Mouse (Mus musculus) heart, embryonic 16.5 days (tissue): ENCODE results near the gene Siglec1. TPM values are rescaled to one million over a fixed set of nuclear protein-coding genes. Genes with fewer than 3 reads are reported as not detected.
A peak's percentile ranks its signal among the peaks of the same experiment; 100 is the strongest.

Source experiments
- ATAC-seq: fragments of 200-750 bp; cut with Nextera tagmentation; replicated peaks from 2 replicates; pipeline ENCODE4 v1.8.0; 2017; ENCODE audit warnings: moderate number of reproducible peaks; ENCODE audit not compliant: insufficient read depth, low FRiP score; ENCODE audit errors: extremely low read depth
- H3K27ac ChIP-seq: fragments of 300-500 bp; sonication (generic); 2 replicates; pipeline ENCODE4 v1.5.1; 2014; ENCODE audit warnings: mild to moderate bottlenecking, low read length, control low read depth, moderate library complexity
- H3K27me3 ChIP-seq: fragments of 300-500 bp; sonication (generic); 2 replicates; pipeline ENCODE4 v1.6.1; 2014; ENCODE audit warnings: low read length, mixed read lengths; ENCODE audit not compliant: control insufficient read depth, insufficient read depth
- H3K36me3 ChIP-seq: fragments of 300-500 bp; sonication (generic); 2 replicates; pipeline ENCODE4 v1.6.1; 2014; ENCODE audit not compliant: control insufficient read depth, insufficient read depth
- H3K4me1 ChIP-seq: fragments of 300-500 bp; sonication (generic); 2 replicates; pipeline ENCODE4 v1.6.1; 2014; ENCODE audit warnings: low read length, mixed read lengths; ENCODE audit not compliant: control insufficient read depth, insufficient read depth
- H3K4me2 ChIP-seq: fragments of 300-500 bp; sonication (generic); 2 replicates; pipeline ENCODE4 v1.6.1; 2014; ENCODE audit warnings: low read depth, mild to moderate bottlenecking, control low read depth, low read length
- H3K4me3 ChIP-seq: fragments of 300-500 bp; sonication (generic); 2 replicates; pipeline ENCODE4 v1.5.1; 2014; ENCODE audit warnings: mild to moderate bottlenecking, control low read depth, low read length
- H3K9ac ChIP-seq: fragments of 300-500 bp; sonication (generic); 2 replicates; pipeline ENCODE4 v1.6.1; 2014; ENCODE audit warnings: low read length, control low read depth
- H3K9me3 ChIP-seq: fragments of 300-500 bp; sonication (generic); replicated peaks from 2 replicates; pipeline ENCODE4 v1.6.1; 2016; ENCODE audit warnings: low read length; ENCODE audit not compliant: control insufficient read depth
- WGBS: fragments of 180-500 bp; shearing (Covaris S2); extraction: QIAGEN DNeasy Blood & Tissue Kit; methylation state at CpG from one replicate; pipeline ENCODE4 v1.1.7; 2014; 5-methylcytosine and 5-hydroxymethylcytosine counted together
- polyA plus RNA-seq: library from polyadenylated mRNA; unstranded; fragments of >200 nt; fragmentation: Nextera tagmentation; extraction: Ambion mirVana; gene quantifications from 2 replicates; pipeline ENCODE4 v1.2.1, GENCODE M21; 2015

Gene Siglec1
- polyA plus RNA-seq, 1 experiment from 2014 or later, result 0.46 TPM

DNA sequence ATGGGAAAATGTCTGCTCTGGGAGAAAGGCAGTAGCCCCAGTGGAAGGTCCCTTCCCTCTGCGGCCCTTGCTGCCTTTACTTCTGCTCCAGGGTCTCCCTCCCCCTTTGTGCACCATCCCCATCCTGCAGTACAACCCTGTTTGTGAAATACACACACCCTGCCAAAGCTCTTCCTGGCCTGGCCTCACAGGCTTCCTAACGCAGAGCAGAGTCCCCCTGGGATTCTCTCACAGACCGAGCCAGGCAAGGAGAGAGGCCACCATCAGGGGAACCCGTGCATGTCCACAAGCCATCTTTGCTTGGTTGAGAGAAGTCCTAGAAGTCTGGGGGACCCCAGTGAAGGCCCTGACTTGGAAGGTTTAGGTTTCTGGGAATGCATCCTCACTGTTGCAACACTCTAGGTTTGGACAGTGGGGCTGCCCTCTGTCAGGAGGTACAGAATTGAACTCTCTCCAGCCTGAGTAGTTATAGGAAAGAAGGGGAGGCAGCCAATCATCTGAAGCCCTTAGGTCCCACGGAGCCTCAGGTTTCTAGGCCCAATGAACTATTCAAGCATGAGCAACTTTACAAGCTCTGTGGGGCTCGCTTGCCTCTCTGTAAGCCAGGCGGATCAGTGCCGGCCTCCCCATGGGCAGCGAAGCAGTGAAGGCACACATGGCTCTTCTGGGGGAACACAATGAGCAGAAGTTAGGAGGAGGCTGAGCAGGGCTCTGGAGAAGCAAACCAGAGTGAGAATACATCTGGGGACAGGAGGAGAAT, 26.6 kb downstream of the Siglec1 start:
- no peak for ATAC-seq
- 63% methylated on average over 9 of the region's 9 CpGs for WGBS

DNA sequence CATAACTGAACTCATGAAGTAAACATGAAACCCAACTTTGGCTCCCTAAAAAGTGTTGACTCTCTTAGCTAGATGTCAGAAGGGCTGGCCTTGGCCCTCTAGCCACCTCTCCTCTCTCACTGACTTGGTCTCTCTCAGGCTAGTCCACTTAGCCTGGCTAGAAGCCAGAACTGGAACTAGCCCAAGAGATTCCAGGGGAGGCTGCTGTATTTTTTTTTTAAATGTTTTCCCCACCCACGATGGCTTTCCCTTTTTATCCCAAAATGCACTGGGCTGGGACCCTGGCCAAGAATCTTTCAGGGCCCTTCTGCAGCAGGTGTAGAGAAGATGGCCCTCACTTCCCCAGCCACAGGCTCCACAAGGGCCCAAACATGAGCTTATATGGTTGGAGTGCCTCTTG, 27.2 kb downstream of the Siglec1 start:
- H3K4me3 ChIP-seq, result no peak overlapping the region
- 13% methylated on average over 1 of the region's 1 CpGs for WGBS
- H3K36me3 ChIP-seq, result no peaks in the 10 kb centered on the region
- peak overlapping the region; percentile 76 for H3K27ac ChIP-seq
- peaks cover 24% of the 10 kb centered on the region for H3K27me3 ChIP-seq
- H3K4me1 ChIP-seq, result peaks cover 43% of the 10 kb centered on the region
- ATAC-seq, result no peak
- H3K9ac ChIP-seq, result 0 out of 2 replicates have a peak overlapping the region, but pooled peaks have one; percentile 23
- H3K4me2 ChIP-seq, result no peak overlapping the region; the same call in 1 of the 2 replicates
- H3K9me3 ChIP-seq, result no peaks in the 10 kb centered on the region

More for the DNA sequence above, 26.6 kb downstream of the Siglec1 start:
- H3K4me3 ChIP-seq, result no peak overlapping the region
- H3K36me3 ChIP-seq, result no peaks in the 10 kb centered on the region
- no peaks in the 10 kb centered on the region for H3K9me3 ChIP-seq
- H3K27ac ChIP-seq, result peak overlapping the region; percentile 76
- H3K9ac ChIP-seq, result 0 out of 2 replicates have a peak overlapping the region, but pooled peaks have one; percentile 23
- H3K27me3 ChIP-seq, result peaks cover 21% of the 10 kb centered on the region
- no peak overlapping the region; the same call in 1 of the 2 replicates for H3K4me2 ChIP-seq
- peaks cover 38% of the 10 kb centered on the region for H3K4me1 ChIP-seq

DNA sequence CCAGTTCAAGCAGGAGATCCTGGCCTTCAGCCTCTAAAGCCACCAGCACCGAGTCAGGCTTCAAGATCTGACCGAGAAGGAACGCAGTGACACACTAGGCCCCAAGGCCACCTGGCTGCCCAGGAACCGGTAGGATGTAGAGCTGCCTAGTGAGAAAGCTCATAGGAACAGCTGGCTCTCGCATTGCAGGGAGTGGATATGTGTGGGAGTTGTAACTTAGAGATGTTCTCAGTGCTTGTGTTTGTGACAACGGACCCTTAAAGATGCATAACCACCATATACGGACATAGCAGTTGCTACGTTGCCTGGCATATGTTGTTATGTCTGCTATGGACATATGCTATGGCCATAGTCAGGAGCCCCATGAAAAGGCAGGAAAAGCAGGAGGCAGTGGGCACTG, 27.9 kb downstream of the Siglec1 start:
- H3K4me1 ChIP-seq, result peaks cover 46% of the 10 kb centered on the region
- no peak overlapping the region for H3K4me3 ChIP-seq
- no peaks in the 10 kb centered on the region for H3K36me3 ChIP-seq
- no peak overlapping the region for H3K27ac ChIP-seq
- H3K9ac ChIP-seq, result no peak overlapping the region
- H3K27me3 ChIP-seq, result peaks cover 27% of the 10 kb centered on the region
- H3K9me3 ChIP-seq, result no peaks in the 10 kb centered on the region
- H3K4me2 ChIP-seq, result no peak overlapping the region
- ATAC-seq, result no peak
- 88% methylated on average over 8 of the region's 8 CpGs for WGBS

DNA sequence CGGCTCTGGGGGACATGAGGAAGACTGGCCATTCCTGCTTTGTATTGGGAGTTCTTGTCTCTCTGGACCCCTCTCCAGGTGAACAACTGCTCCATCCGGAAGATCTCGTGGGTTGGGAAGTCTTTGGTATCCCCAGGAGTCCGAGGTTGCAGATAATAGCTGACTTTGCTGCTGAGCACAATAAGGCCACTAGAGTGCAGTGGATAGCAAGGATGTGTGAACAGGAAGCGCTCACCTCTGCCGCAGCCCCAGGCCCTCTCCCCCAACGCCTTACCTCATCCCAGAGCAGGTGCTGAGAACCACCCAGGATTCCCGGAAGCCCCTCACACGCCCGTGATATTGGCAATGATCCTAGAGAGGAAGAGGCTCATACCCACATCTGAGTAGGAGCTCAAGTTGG, 30.4 kb downstream of the Siglec1 start:
- Histone ChIP-seq H3K4me3 (no peak overlapping the region), H3K27me3 (peaks cover 38% of the 10 kb centered on the region), H3K4me2 (peak overlapping the region; percentile 33), H3K36me3 (no peaks in the 10 kb centered on the region), H3K4me1 (peaks cover 40% of the 10 kb centered on the region), H3K27ac (no peak overlapping the region), H3K9me3 (no peaks in the 10 kb centered on the region), H3K9ac (no peak overlapping the region)
- ATAC-seq, result no peak
- 3% methylated on average over 10 of the region's 10 CpGs for WGBS

DNA sequence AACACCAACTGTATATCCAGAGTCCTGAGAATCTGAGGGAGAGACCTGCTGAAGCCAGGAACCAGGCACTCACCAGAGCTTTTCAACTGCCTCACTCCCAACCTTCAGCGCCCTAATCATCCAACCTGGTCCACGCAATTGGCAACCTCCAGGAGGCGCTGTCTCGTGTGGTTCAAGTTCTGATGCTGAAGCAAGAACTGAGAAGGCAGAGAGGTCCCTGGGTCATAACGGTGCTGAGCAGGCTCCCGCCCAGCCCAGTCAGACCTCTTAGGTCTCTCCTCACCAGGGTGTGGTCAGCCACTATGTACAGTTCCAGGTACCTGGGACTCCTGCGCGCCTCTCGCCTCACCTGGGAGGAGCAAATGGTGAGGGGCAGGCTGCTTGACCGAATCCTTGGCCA, 30.9 kb downstream of the Siglec1 start:
- peaks cover 38% of the 10 kb centered on the region for H3K27me3 ChIP-seq
- no peak overlapping the region for H3K4me3 ChIP-seq
- H3K27ac ChIP-seq, result no peak overlapping the region
- H3K4me1 ChIP-seq, result peaks cover 35% of the 10 kb centered on the region
- H3K9ac ChIP-seq, result no peak overlapping the region
- no peaks in the 10 kb centered on the region for H3K9me3 ChIP-seq
- ATAC-seq, result no peak
- peak overlapping the region; percentile 33; the same call in 1 of the 2 replicates for H3K4me2 ChIP-seq
- 4% methylated on average over 10 of the region's 10 CpGs for WGBS
- H3K36me3 ChIP-seq, result no peaks in the 10 kb centered on the region

DNA sequence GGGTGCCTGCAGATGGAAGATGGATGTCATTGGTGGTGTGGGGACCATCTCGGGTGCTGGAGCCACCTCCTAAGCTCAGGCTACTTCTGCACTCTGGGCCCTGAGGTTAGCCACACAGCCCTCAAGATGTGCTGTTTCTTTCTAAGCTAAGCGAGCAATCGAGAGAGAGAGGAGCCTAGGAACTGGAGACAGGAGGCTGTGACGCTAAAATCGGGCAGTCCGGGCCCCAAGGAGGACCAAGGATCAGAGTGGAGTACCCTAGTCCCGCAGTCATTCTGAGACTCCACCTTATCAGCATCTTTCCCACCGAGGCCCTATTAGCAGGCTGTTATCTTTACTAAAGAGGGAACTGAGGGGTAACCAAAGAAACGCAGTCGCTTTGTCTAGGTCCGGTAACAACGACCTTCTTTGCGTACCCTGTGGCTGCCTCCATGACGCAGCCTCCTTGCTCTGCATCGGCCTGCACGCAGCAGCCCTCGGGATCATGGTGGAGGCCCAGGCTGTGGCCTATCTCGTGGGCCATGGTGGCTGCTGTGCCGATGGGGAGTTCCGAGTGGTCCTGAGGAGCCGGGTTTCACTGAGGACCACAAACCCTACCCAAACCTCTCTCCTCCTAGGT, 31.8 kb downstream of the Siglec1 start:
- Histone ChIP-seq H3K4me2 (peak overlapping the region; percentile 54), H3K36me3 (no peaks in the 10 kb centered on the region), H3K4me3 (peak overlapping the region; percentile 36), H3K9ac (0 out of 2 replicates have a peak overlapping the region, but pooled peaks have one; percentile 10), H3K27ac (no peak overlapping the region), H3K4me1 (peaks cover 27% of the 10 kb centered on the region), H3K27me3 (peaks cover 38% of the 10 kb centered on the region), H3K9me3 (no peaks in the 10 kb centered on the region)
- WGBS, result 4% methylated on average over 21 of the region's 21 CpGs
- ATAC-seq, result no peak

DNA sequence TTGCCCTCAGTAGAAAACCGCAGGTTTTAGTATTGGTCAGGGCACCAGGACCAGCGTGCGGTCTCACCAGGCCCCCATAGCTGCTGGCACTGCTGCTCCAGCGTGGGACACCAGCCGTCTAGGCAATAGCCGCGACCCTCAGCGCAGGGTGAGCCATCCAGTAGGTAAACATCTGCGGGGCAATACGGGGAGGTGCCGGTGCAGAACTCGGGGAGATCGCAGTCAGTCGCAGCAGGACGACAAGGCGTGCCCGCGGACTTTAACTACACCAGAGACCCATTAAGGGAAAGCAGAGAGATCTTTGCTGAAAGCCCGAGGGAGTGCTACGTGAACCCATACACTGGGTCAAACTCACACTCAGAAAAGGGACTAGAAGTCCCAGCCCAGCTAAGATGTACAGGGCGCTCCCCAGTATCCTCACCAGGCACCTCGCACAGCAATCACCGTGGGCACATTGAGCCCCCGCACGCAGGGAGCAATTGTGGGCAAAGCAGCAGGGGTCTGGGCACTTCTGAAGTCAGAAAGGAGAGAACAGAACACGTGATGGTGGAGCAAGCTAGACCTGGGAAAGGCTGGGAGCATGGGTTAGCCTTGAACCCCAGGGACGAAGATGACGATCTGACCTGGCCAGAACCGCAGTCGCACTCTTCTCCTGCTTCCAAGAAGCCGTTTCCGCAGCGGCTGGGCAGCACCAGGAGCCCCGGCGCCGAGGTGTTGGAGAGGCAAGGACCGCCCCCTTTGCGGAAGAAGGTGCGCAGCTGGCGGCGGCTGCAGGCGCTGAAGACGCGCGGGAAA, 32.5 kb downstream of the Siglec1 start:
- 3% methylated on average over 45 of the region's 45 CpGs for WGBS
- H3K9ac ChIP-seq, result 0 out of 2 replicates have a peak overlapping the region, but pooled peaks have one; percentile 10

DNA sequence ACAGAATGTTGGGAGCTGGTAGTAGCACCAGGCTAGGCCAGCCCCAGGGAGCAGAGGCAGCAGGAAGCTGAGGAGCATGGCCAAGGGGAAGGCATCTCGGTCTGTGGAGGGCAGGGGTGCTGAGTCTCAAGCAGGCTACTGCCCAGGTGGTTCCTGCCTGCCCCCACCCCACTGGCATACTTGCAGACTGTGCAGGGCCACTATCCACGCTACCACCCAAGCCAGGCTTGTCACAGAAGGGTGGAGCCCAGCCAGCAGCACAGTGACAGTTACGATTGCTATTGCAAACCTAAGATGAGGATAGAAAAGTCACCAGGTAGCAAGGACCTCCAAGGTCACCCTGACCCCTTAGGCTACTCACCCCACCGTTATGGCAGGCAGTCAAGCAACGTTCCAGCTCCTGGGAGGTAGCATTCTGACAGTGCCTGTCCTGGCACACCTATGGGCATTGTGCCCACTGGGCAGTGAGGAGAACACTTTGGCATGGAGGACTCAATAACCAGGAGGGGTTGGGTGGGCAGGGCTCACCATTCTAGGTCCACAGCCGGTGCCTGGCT, 33.6 kb downstream of the Siglec1 start:
- peaks cover 38% of the 10 kb centered on the region for H3K27me3 ChIP-seq
- H3K9me3 ChIP-seq, result no peaks in the 10 kb centered on the region
- H3K9ac ChIP-seq, result no peak overlapping the region
- no peak overlapping the region for H3K27ac ChIP-seq
- H3K36me3 ChIP-seq, result no peaks in the 10 kb centered on the region
- no peak overlapping the region for H3K4me2 ChIP-seq
- peaks cover 18% of the 10 kb centered on the region for H3K4me1 ChIP-seq
- no peak overlapping the region for H3K4me3 ChIP-seq
- WGBS, result 77% methylated on average over 6 of the region's 6 CpGs
- ATAC-seq, result no peak

More for the DNA sequence above, 32.5 kb downstream of the Siglec1 start:
- Histone ChIP-seq H3K36me3 (no peaks in the 10 kb centered on the region), H3K27ac (no peak overlapping the region), H3K4me1 (peaks cover 20% of the 10 kb centered on the region), H3K27me3 (peaks cover 38% of the 10 kb centered on the region), H3K9me3 (no peaks in the 10 kb centered on the region), H3K4me3 (peak overlapping the region; percentile 36), H3K4me2 (peak overlapping the region; percentile 54)
- ATAC-seq, result no peak
